Mouse (Mus musculus) intestine, embryonic 16.5 days (tissue): ENCODE data around the gene Speer4c. TPM values are rescaled to one million over a fixed set of nuclear protein-coding genes. Genes with fewer than 3 reads are reported as not detected.

ENCODE experiments used
- polyA plus RNA-seq: library from polyadenylated mRNA; unstranded; fragments of >200 nt; fragmentation: Nextera tagmentation; extraction: Ambion mirVana; gene quantifications from 2 replicates; pipeline ENCODE4 v1.2.1, GENCODE M21; 2015

The Speer4c gene
- polyA plus RNA-seq, 1 experiment from 2014 or later, result not detected

Other genes starting within 250 kb of the Speer4c start
- not detected in 2 replicates for gene Gm21149, start 237.7 kb downstream of the Speer4c start, polyA plus RNA-seq
- not detected in 2 replicates for gene Gm21190, start 185.0 kb downstream of the Speer4c start, polyA plus RNA-seq
- gene Gm21083, start 136.9 kb downstream of the Speer4c start, polyA plus RNA-seq, result 0.15 TPM in 1 of 2 replicates, not detected in the other
- gene Speer4d, start 95.2 kb downstream of the Speer4c start, polyA plus RNA-seq, result not detected in 2 replicates
- gene 4930572O03Rik, start 57.2 kb downstream of the Speer4c start, polyA plus RNA-seq, result not detected in 2 replicates
- 8.9 and 9.2 TPM in 2 replicates for gene Cacna2d1, start 220.4 kb upstream of the Speer4c start, polyA plus RNA-seq